Mouse (Mus musculus): ENCODE data around the gene Birc3. TPM values are rescaled to one million over a fixed set of nuclear protein-coding genes. Genes with fewer than 3 reads are reported as not detected.
A peak's percentile ranks its signal among the peaks of the same experiment; 100 is the strongest.

Birc3 gene
- total RNA-seq, 1 experiment: 4.6 TPM

DNA sequence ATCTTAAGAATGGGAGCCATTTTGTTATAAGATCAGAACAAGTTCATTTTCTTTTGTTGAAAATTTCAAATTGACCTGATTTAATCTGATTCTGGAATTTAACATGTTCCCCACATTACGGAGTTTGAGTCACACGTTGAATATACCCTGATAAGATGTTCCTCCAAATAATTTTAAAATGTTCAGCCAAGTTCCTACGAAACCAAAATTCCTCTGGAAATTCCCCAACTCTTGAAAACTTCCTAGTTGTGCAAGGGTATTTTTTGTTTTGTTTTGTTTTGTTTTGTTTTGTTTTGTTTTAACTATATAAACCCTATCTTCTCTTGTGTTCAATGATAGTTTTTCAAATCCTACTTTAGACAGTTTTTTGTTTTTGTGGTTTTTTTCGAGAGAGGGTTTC lies 44.3 kb downstream of the Birc3 start:
- TF ChIP-seq MAFK (IDR thresholded peaks at IDR 0.05; ENCODE audit: insufficient read depth, low read depth, low read length) (no peak), ZNF384 (IDR thresholded peaks at IDR 0.05; ENCODE audit: low read depth, low read length) (no peak), ZC3H11A (IDR thresholded peaks at IDR 0.05; ENCODE audit: borderline replicate concordance, low read depth, low read length) (no peak), CHD2 (IDR thresholded peaks at IDR 0.05; ENCODE audit: low read depth, low read length) (no peak), HCFC1 (IDR thresholded peaks at IDR 0.05; ENCODE audit: borderline replicate concordance, insufficient read depth, low read length) (no peak)
- Histone ChIP-seq H3K4me3 (ENCODE audit: insufficient read depth in 1 of 2, low read depth in 1 of 2, low read length in 2 of 2, poor library complexity in 1 of 2, severe bottlenecking in 1 of 2) (no peak overlapping the region), H3K9me3 (ENCODE audit: control insufficient read depth, insufficient read depth, low read depth, low read length) (no peaks in the 10 kb centered on the region), H3K27ac (ENCODE audit: insufficient read depth, low read depth, low read length, poor library complexity, severe bottlenecking) (no peak overlapping the region), H3K36me3 (ENCODE audit: control insufficient read depth, insufficient read depth, low read length, poor library complexity, severe bottlenecking) (peaks cover 3% of the 10 kb centered on the region; the same call in 1 of the 2 replicates), H3K9ac (ENCODE audit: insufficient read depth, low read depth, low read length, poor library complexity, severe bottlenecking) (no peak overlapping the region), H3K4me1 (ENCODE audit: control insufficient read depth in 2 of 2, insufficient read depth in 2 of 2, low read length in 2 of 2, poor library complexity in 1 of 2) (peaks cover 3 to 6% of the 10 kb centered on the region in 2 experiments; a peak in 1 of 4 replicates)
- no peak for DNase-seq (ENCODE audit: low read depth, low spot score)
- in situ Hi-C loops (cut with MboI; ENCODE audit: low sequenced_read_pairs in 2 of 2, unreplicated experiment in 2 of 2): no loop called here

DNA sequence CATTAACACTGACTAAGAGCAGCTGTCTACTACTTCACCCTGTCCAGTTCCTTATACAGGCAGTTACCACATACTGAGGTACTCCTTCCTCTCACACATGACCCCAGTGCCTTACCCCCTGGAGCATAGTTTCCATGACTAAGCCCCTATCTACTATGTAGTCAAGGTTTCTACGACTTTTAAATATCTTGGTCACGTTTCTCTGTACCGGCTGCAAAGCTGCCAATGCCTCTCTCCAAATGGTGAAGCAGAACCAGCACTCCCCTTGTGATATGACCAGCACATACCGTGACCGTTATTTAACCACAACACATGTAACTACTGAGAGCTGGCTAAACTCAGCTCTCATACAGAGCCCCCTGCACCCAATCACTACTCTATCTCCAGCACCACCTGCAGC lies 48.1 kb downstream of the Birc3 start:
- no peak for TF ChIP-seq HCFC1 (IDR thresholded peaks at IDR 0.05; ENCODE audit: borderline replicate concordance, insufficient read depth, low read length)
- TF ChIP-seq CHD2 (IDR thresholded peaks at IDR 0.05; ENCODE audit: low read depth, low read length): no peak
- no peak for TF ChIP-seq ZNF384 (IDR thresholded peaks at IDR 0.05; ENCODE audit: low read depth, low read length)
- TF ChIP-seq ZC3H11A (IDR thresholded peaks at IDR 0.05; ENCODE audit: borderline replicate concordance, low read depth, low read length): no peak
- TF ChIP-seq MAFK (IDR thresholded peaks at IDR 0.05; ENCODE audit: insufficient read depth, low read depth, low read length): no peak
- in situ Hi-C loops (cut with MboI; ENCODE audit: low sequenced_read_pairs in 2 of 2, unreplicated experiment in 2 of 2): no loop called here
- Histone ChIP-seq H3K9ac (ENCODE audit: insufficient read depth, low read depth, low read length, poor library complexity, severe bottlenecking) (no peak overlapping the region), H3K4me1 (ENCODE audit: control insufficient read depth in 2 of 2, insufficient read depth in 2 of 2, low read length in 2 of 2, poor library complexity in 1 of 2) (peaks cover 2 to 6% of the 10 kb centered on the region in 2 experiments; a peak in 1 of 4 replicates), H3K27ac (ENCODE audit: insufficient read depth, low read depth, low read length, poor library complexity, severe bottlenecking) (no peak overlapping the region), H3K4me3 (ENCODE audit: insufficient read depth in 1 of 2, low read depth in 1 of 2, low read length in 2 of 2, poor library complexity in 1 of 2, severe bottlenecking in 1 of 2) (no peak overlapping the region), H3K9me3 (ENCODE audit: control insufficient read depth, insufficient read depth, low read depth, low read length) (no peaks in the 10 kb centered on the region), H3K36me3 (ENCODE audit: control insufficient read depth, insufficient read depth, low read length, poor library complexity, severe bottlenecking) (peaks cover 5% of the 10 kb centered on the region; the same call in 1 of the 2 replicates)
- no peak for DNase-seq (ENCODE audit: low read depth, low spot score)

DNA sequence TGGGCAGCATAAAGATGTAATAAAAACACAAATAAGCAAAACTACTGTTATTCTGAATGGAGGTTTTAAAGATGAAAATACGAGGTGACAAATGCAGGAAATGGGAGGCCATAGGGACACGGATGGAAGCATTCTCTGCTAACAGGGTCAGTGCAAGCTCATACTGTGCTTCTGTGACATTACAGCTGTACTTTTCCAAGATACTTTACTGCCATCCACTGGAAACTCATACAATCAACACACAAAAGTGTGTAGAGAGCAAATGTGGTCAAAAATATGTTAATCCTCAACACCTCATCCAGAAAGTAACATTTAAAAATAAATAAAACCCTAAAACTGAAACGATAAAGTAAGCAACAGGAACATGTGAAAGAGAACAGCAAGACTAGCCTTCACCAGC lies 50.2 kb downstream of the Birc3 start:
- Histone ChIP-seq H3K27ac (ENCODE audit: insufficient read depth, low read depth, low read length, poor library complexity, severe bottlenecking) (no peak overlapping the region), H3K9ac (ENCODE audit: insufficient read depth, low read depth, low read length, poor library complexity, severe bottlenecking) (no peak overlapping the region), H3K9me3 (ENCODE audit: control insufficient read depth, insufficient read depth, low read depth, low read length) (no peaks in the 10 kb centered on the region), H3K36me3 (ENCODE audit: control insufficient read depth, insufficient read depth, low read length, poor library complexity, severe bottlenecking) (peaks cover 10% of the 10 kb centered on the region), H3K4me3 (ENCODE audit: insufficient read depth in 1 of 2, low read depth in 1 of 2, low read length in 2 of 2, poor library complexity in 1 of 2, severe bottlenecking in 1 of 2) (no peak overlapping the region), H3K4me1 (ENCODE audit: control insufficient read depth in 2 of 2, insufficient read depth in 2 of 2, low read length in 2 of 2, poor library complexity in 1 of 2) (peaks cover 2 to 4% of the 10 kb centered on the region in 2 experiments; a peak in 1 of 4 replicates)
- in situ Hi-C loops (cut with MboI; ENCODE audit: low sequenced_read_pairs in 2 of 2, unreplicated experiment in 2 of 2): no loop called here
- TF ChIP-seq ZNF384 (IDR thresholded peaks at IDR 0.05; ENCODE audit: low read depth, low read length): no peak
- no peak for TF ChIP-seq ZC3H11A (IDR thresholded peaks at IDR 0.05; ENCODE audit: borderline replicate concordance, low read depth, low read length)
- no peak for TF ChIP-seq HCFC1 (IDR thresholded peaks at IDR 0.05; ENCODE audit: borderline replicate concordance, insufficient read depth, low read length)
- no peak for TF ChIP-seq MAFK (IDR thresholded peaks at IDR 0.05; ENCODE audit: insufficient read depth, low read depth, low read length)
- no peak for TF ChIP-seq CHD2 (IDR thresholded peaks at IDR 0.05; ENCODE audit: low read depth, low read length)
- DNase-seq (ENCODE audit: low read depth, low spot score): no peak

DNA sequence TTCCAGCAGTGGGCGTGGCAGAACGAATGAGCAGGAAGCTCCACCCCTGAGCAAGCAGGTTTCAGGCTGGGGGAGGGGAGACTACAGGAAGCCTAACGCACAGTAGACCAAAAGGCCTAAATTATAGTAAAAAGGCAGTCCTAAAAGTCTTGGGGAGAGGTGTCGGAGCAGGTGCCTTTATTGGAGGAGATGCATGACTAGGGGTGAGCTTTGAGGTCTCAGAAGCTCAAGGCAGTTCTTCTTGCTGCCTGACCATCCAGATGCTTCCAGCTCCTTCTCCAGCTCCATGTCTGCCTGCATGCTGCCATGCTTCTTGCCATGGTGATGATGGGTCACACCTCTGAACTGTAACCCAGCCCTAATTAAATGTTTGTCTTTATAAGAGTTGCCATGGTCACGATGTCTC lies 67.9 kb downstream of the Birc3 start:
- peaks cover 0 to 3% of the 10 kb centered on the region in 2 experiments; a peak in 1 of 4 replicates for H3K4me1 ChIP-seq (ENCODE audit: control insufficient read depth in 2 of 2, insufficient read depth in 2 of 2, low read length in 2 of 2, poor library complexity in 1 of 2)
- DNase-seq (ENCODE audit: low read depth, low spot score): peak; percentile 50
- TF ChIP-seq ZNF384 (IDR thresholded peaks at IDR 0.05; ENCODE audit: low read depth, low read length) (no peak), ZC3H11A (IDR thresholded peaks at IDR 0.05; ENCODE audit: borderline replicate concordance, low read depth, low read length) (no peak), MAFK (IDR thresholded peaks at IDR 0.05; ENCODE audit: insufficient read depth, low read depth, low read length) (no peak)

More for the DNA sequence above, 67.9 kb downstream of the Birc3 start:
- H3K36me3 ChIP-seq (ENCODE audit: control insufficient read depth, insufficient read depth, low read length, poor library complexity, severe bottlenecking): no peaks in the 10 kb centered on the region
- no peaks in the 10 kb centered on the region for H3K9me3 ChIP-seq (ENCODE audit: control insufficient read depth, insufficient read depth, low read depth, low read length)
- H3K9ac ChIP-seq (ENCODE audit: insufficient read depth, low read depth, low read length, poor library complexity, severe bottlenecking): peak overlapping the region; percentile 78
- in situ Hi-C loops (cut with MboI; ENCODE audit: low sequenced_read_pairs in 2 of 2, unreplicated experiment in 2 of 2): no loop called here
- peak overlapping the region; percentile 93; the same call in 1 of the 2 replicates for H3K27ac ChIP-seq (ENCODE audit: insufficient read depth, low read depth, low read length, poor library complexity, severe bottlenecking)
- peak overlapping the region; percentile 53 to 59 for H3K4me3 ChIP-seq (ENCODE audit: insufficient read depth in 1 of 2, low read depth in 1 of 2, low read length in 2 of 2, poor library complexity in 1 of 2, severe bottlenecking in 1 of 2)

Other genes starting within 250 kb of the Birc3 start
- 0.16 and 0.18 TPM in 2 replicates for gene Mmp20, start 245.0 kb downstream of the Birc3 start, total RNA-seq (2012; rRNA removed)
- not detected in 2 replicates for gene Mmp7, start 181.1 kb downstream of the Birc3 start, total RNA-seq (2012; rRNA removed)
- 23.6 and 27.5 TPM in 2 replicates for gene Tmem123, start 109.1 kb downstream of the Birc3 start, total RNA-seq (2012; rRNA removed)
- gene Birc2, start 36.1 kb downstream of the Birc3 start, total RNA-seq (2012; rRNA removed): 27.4 and 30.5 TPM in 2 replicates
- 50.4 and 58.5 TPM in 2 replicates for gene Yap1, start 131.4 kb upstream of the Birc3 start, total RNA-seq (2012; rRNA removed)
- 2.4 and 3.0 TPM in 2 replicates for gene Cfap300, start 169.6 kb upstream of the Birc3 start, total RNA-seq (2012; rRNA removed)